Mouse (Mus musculus): Measurements from ENCODE around the gene Npr3. TPM values are rescaled to one million over a fixed set of nuclear protein-coding genes. Genes with fewer than 3 reads are reported as not detected.

The Npr3 gene
- 10 to 100 TPM; 10.6 to 11.2 TPM for total RNA-seq (2021)
- long read RNA-seq, experiment 1, full-length matches to known transcripts = 4 of 12 reads
- long read RNA-seq, experiment 1, partial matches to known transcripts = 0 of 12 reads
- long read RNA-seq, experiment 1, other reads (novel, unspliced or antisense) = 8 of 12 reads
- long read RNA-seq, experiment 2, full-length matches to known transcripts = 1 of 6 reads
- long read RNA-seq, experiment 2, partial matches to known transcripts = 3 of 6 reads
- long read RNA-seq, experiment 2, other reads (novel, unspliced or antisense) = 2 of 6 reads

DNA sequence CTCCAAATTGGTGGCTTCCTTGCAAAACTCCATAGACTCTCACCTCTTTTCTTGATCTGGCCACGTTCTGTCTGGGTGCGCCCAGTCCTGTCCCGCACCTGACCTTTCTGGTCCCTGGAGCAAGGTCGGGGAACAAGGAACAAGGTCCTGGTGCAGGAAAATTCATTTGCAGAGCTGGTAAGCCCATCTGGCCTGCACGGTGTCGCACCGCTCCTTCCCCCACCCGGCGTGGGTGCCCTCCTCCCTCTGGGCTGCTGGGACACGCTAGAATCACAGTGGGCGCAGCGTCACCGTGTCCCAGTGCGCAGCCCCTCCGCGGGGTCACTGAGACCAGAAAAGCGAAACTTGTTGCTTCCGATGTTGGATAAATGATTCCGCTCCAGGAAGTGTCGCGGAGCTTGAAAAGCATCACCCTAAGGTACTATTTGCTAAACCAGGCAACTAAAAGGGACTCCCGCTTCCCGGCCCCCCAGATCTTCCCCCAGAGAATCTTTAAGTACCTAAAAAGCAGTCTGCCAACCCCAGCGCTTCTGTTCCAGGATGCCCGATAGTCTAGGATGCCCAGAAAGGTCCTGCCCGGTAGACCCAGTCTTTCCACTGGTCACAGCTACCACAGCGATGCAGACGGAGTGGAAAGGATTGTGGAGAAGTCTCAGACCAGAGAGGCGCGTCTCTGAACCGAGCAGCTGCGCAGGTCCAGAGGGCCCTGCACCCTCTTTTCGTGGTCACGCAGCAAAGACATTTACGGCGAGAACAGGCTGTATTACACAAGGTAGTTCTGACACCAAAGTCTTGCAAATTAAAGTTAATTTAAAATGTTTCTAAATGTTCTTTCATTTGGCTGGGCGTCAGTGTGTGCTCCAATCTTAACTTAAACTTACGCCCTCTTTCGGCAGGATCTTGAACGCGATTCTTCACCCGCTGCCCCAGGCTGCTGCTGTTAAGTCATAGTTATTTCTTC lies at the start of gene Npr3:
Gene Npr3 (minus strand): TSS at position 717 of the 961 bp plus-strand sequence.
- peak; percentile 41 for DNase-seq

DNA sequence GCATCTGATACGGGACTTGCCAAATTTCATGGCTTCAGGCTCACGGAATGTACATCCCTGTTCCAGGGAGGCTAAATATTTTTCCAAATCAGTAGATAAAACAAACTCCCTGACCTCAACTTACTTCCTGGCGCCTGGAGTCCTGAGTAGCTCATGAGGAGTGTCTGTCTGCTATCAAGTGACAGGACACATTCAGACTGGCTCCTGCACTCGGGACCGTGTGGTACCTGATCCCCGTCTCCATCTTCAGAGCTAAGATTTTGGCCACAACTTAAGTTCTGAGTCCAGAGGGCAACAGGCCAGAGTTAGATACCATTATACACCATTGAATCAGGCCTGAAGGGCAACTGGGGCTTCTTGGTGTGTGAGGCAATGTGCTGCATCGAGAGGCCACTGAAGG lies 49.0 kb upstream of the Npr3 start:
- DNase-seq = no peak

DNA sequence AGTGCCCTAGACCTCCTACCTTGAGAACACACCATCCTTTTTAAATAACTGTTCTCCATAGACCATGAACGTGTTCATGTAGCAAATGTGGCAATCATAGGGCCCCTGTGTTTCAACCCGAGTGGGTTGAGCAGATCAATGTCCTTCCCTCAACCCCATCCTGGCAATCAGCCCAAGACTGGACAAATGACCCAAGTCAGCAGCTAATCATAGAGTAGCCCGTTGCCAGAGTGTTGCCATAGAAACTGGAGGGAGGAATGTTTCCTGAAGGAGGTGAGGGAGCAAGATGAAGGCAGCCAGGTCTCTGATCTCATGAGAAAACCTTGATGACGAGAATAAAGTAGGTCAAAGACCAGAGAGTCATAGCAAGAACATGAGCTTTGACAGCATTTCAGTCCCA lies 47.1 kb upstream of the Npr3 start:
- DNase-seq = no peak

DNA sequence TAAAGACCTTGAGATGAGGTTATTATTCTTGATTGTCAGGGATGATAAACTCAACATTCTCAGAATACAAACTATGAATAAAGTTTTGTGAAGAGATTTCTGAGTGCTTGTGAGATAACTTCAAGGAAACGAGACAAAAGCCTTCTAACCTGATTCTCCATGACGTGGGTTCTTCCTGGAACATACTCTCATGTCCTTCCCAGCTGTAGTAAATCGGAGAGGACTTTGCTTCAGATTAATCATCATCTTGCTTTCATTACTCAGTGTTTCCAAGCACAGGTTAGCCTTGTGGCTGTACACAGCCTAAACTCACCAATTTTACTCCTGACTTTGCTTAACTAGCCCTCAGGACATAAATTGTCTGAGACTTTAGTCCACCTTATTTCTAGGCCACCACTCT lies 45.1 kb upstream of the Npr3 start:
- no peak for DNase-seq

DNA sequence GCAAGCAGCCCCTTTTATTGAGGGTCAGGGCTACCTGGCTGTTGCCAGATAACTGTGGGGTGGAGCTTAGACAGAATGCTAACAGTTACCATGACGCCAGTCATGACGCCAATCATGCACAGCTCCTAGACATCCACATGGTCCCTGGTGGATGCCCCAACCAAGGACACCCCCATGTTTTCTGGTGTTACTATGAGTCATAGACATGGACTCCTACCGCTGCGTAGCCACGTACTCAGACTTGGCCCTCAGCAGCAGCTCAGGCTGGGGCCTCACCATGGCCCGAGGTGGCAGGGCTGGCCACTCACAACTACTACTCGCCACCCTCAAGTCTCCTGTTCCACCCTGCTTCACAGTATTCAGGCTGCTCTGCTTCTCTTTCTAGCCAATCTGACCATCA lies 44.1 kb upstream of the Npr3 start:
- no peak for DNase-seq

DNA sequence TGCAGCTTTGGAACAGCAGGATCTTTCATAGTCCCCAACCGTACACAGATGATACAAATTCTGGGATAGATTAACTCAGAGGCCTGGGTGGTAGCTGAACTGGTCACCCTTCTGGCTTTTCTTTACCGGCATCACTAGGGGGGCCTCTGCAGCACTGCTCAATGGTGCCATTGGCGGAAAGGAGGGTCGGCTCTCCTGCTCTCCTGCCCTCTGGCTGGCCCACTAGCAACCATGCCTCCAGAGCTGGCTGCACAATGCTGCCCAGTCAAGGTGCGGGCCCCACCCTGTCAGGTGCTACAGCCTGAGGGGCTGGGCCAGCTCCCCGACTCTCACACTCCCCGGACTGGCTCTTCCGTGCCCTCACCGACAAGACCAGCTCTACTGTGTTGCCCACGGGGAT lies 43.1 kb upstream of the Npr3 start:
- DNase-seq = no peak

DNA sequence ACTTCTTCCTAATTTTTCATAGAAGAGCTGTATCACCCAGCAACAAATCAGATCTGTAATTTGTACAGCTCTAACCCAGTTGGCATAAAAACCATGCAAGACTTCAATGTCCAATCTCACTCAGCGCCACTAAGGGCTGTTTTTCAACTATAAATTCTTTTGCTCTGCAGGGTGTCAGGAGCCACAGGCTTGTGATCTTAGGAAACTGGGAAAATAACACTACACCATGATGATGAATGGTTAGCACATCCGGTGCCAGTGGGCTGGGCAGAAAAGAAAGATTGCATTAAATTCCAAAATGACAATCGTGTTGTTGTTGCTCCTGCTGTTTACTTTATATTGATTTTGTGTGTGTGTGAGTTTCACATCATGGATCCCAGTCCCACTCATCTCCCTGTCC lies 42.4 kb upstream of the Npr3 start:
- no peak for DNase-seq

DNA sequence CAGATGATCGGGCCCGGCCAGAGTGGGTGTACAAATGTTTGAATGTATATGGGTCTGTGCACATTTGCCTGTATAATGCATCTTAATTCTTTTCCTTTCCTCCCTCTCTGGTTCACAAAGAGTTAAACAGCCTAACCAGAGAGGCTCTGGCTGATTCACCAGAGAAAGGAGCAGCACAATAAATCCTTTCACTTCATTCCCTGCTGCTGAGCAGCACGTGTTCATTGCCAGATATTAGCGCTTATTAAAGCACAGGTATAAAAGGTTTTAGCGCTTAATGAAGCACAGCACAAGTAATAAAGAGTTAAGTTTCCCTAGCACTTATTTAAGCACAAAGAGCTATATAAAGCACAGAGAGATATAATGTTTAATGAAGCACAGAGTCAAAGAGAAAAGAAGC lies 33.8 kb upstream of the Npr3 start:
- DNase-seq = no peak

DNA sequence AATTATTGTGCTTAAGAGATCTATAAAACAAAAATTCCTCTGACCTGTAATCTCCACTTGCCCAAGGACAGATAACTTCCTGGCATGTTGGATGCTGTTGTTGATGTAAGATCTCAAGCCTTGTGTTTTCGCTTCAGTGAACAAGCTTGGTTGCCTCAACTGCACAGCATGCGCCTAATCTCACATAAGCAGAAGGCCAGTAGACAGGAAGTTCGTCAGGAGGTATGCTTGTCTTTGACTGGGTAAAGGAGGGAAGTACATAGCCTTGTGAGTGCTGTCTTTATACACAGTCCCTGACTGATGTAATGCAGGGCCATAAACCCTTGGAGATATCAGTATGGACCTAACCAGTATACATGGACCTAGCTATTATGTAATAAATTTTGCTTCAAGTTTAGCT lies 20.7 kb upstream of the Npr3 start:
- DNase-seq = no peak

DNA sequence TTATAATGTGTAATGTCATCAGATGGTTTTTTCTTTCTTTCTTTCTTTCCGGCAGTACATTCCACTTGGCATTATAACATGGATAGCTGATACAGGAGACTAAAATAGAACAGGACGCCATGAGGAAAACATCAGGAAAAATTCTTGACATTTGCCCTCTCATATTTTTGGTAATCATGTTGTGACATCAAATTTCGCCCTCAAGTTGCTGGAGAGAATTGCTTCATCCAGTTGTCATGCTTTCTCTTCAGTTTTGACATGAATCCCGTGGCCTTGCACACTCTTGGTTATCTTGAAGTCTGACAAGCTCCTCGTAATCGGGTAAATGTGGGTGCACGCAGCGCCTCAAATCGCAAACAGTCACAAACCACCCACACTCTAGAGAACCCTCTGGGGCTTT lies 7.0 kb upstream of the Npr3 start:
- DNase-seq = no peak

DNA sequence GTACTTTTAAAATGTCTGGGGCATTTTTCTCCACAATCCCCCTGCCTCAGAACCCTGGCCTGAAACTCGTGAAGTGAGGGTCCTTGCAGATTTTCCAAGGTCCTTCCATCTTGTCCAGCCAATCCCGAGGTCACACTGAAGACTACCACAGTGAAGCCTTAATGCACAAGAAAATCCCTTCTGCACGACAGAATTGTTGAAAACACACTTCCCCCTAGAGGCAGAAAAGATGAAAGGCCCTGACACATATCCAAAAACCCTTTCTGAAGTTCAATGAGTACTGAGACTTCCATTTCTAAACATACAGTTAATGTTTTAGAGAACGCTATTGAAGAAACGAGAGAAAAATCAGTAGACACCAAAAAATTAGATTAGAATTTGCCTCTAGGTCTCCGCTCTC lies 2.8 kb upstream of the Npr3 start:
- DNase-seq = no peak

DNA sequence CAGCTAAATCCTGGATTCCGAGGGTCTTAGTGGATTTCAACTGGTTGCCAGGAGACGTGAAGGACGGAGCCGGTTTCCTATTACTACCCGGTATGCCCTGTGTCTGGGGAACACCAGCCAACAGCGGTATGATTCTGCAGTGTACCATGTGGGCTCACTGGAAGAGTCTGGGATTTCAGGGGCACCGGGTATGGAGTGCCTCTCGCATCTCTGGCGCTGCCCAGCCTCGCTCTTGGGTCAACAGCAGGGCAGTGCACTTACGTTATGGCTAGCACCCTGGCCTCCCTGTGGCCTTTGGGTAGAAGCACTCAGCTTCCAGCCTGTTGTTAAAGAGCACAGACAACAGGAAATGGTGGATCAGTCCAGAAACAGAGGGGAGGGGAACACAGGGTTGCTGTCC lies 1.1 kb upstream of the Npr3 start:
- DNase-seq = no peak

DNA sequence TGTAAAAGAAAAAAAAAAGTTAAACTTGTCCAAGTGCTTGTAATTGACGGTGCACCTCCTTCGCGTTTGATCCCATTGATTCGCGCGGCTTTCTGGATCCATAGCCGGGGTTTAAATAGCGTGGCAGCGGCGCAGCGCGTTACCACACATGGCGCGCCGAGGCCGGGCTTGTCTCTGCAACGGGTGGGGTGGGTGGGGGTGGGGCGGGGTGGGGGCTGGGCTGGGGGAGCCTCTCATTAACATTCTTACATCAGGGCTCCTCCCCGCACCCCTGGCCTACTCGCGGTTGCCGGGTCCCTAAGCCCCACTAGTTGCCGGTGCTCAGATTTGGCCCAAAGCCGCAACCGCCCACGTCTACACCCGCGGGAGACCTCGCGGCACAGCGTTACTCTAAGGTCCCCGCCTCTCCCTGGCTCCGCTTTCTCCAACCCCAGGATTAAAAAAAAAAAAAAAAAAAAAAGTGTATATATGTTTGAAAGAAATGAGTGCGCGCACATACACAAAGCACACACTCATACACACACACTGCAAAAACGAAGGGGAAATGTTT lies 991 bp downstream of the Npr3 start:
- peak; percentile 43 for DNase-seq

DNA sequence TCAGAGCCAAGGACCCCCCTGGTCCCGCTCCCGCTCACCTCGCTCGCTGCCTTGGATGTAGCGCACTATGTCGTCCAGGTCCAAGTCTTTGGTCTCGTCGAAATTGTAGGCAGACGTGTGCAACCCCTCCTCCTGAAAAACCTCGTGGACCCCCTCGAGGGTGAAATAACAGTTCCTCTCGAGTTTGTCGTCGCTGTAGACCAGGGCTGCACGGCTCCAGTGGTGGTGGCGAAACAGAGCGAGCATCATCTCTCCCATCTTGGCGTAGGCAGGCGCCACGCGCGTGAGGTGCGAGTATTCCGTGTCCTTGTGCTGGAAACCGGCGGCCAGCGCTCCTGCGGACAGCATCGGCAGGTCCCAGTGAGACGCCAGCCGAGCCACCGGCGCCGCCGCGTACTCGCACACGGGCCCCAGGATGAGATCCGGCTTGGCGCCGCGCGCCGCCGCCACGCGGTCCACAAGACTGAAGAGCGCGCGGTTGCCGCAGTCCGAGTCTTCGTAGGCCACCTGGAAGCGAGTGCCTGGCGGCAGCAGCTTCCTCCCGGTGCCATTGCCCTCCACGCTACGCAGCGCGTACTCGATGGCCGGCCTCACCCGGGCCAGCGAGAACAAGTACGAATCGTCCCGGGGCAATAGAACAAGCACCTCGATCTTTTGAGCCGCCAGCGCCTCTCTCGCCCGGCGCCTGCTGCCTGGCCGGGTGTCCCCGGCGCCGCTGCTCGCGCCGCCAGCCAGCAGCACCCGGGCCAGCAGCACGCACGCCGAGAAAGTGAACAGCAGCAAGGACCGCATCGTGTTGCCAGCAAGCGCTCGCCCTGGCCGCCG lies 2.0 kb downstream of the Npr3 start:
- DNase-seq = peak; percentile 45

DNA sequence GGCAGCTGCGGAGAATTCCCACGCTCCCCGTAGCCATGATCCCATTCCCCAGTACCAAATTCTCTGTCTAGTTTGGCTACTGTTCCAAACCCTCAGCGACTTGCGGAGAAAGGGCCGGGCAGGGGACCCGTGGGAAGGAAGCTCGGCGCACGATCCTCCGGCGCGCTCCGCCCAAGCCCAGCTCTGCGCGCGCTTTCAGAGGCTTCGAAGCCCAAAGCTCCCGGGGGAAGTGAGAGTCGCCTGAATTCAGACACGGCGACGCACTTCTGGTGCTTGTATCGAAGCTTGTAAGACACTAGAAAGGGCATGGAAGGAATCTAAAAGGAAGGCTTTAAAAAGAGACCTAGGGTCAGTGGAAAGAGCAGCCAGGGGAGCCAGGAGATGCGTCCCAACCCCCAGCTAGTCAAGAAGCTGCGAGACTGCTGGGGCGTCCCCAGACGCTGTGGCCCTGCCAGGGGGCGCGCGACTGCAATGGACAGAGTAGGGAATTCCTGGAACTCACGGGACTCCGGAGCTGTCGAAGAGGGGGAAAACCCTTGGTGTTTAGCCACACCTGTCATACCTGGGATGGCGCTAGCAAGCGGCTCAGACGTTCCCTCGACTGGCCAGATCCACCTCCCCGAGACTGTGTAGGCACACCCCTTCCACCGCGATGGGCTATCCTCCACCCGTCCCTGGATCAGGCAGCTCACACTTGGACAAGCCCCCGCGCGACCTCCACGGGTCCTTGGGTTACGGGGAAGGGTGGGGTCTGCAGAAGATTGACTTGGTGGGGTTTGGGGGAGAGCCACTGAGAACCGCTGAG lies 2.8 kb downstream of the Npr3 start:
- DNase-seq = peak; percentile 28

DNA sequence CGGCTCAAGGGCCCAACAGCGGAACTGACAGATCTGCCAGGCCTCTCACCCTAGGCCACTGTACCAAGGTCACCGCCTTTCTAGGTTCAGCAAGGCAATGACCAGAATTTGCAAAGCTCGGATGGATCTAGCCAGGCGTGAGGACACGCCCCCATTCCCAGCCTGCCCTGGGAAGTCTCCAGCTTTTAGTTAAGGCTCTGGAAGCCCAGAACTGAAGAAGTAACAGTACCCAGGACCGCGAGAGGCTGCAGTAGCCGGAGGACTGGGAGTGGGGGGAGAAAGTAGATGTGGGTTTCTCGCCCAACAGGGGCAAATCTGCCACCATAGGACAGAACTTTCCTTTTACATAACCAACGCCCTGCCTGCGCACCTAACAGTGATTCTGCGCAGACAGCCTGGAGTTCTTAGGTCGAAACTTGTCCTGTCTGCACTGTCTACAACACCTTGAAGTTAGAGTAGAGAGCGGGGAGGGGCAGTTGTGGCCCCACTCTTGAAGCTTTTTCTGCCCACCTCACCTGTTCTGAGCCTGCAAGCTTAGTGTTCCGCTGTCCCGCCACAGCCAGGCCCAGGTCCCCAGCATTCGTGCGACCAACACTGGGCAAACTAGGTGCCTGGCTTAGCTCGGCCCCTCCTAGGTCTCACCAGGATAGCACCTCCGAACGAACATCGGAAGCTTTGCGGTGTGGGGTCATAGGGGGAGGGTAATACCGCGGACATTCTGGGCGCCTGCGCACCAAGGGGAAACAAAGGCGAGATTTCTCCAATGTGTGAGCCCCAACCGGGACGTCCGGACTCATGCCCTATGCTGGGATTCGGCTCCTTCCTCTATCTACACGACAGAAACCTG lies 3.7 kb downstream of the Npr3 start:
- no peak for DNase-seq

DNA sequence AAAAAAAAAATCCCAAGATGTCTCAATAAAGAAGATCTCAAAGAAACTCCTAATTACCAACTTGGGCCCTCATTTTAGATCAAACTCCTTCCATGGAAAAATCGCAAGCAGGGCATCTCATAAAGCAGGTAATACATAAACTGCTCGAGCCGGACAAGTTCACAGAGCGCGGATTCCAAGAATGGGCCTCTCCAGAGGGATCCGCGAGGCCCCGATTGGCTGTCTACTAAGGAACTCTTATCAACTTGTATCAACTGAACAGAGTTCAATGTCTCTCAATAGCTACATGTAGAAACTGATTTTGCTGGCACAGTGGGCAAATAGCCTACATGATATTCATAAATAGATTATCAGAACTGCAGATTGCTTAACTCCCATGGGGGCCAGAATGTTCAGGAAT lies 9.5 kb downstream of the Npr3 start:
- DNase-seq = no peak

DNA sequence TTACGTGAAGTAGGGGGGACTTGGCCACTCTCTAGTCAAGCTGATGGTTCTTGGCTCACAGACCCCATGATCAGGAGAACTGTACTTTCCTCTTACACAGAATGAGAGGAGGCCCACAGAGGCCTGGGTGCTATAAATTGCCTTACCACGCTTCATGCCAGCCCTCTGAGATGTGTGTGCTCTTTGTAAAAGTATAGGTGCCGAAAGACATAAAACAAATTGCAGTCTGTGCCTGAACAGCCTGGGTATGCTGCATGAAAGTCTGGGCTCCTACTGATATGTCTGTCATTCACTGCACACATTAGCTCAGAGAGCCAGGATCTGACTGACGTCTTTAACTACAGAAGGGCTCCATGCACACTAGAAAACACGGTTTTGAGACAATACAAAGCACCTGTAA lies 9.9 kb downstream of the Npr3 start:
- DNase-seq = no peak

DNA sequence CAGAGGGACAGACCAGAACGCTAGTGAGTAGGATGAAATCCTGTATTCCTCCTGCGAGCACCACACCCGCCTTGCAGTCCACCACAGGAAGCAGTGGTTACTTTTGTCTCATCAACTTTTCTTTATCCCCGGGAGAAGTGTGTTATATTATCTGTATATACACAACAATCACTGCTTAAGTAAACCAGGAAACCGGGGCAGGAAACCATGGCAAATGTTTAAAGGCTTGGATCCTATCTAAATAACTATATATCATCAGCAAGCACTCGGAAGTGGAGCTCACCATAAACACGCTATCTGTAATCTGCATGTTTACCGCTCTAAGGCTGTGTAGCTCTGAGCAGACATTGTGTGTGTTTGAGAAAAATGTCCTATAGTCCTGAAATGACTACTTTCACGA lies 13.1 kb downstream of the Npr3 start:
- DNase-seq = no peak

DNA sequence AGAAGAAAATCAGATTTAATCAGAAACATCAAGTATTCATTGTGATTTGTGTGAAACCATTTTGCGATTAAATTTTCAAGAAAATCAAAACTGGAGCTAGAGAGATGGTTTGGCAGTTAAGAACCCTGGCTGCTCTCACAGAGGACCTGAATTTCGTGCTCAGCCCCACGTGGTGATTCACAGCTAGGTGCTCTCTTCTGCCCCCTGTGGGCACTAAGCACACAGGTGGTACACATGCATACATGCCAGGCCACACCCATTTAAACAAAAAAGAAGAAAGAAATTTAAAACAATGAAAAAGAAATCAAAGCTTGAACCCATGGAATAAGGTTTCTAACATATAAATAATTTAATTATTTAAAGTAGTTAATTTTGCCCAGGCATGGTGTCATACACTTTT lies 15.7 kb downstream of the Npr3 start:
- DNase-seq = no peak

Data from gastrocnemius, postnatal 10 days (tissue).